Mouse (Mus musculus): ENCODE results near the gene Syne1. TPM values are rescaled to one million over a fixed set of nuclear protein-coding genes. Genes with fewer than 3 reads are reported as not detected.

Syne1 gene
- total RNA-seq, 2 experiments from 2014 or later, result 368 to 438 TPM

- DNase-seq (ENCODE audit: low spot score in 2 of 2), result no peak
- intact Hi-C loops (cut with DNase I), result loop anchor here (5.0 kb wide), 1 partner anchor 45 kb away; no protein-coding TSS in a partner anchor
Observed at GRCm38 (mm10) chr10:5236926-5237325, 314.4 kb downstream of the Syne1 start.

GRCm38 (mm10) chr10:5236171-5236570 lies 315.1 kb downstream of the Syne1 start:
- intact Hi-C loops (cut with DNase I), result loop anchor here (5.0 kb wide), 1 partner anchor 44 kb away; no protein-coding TSS in a partner anchor

GRCm38 (mm10) chr10:5234721-5235501 lies 316.4 kb downstream of the Syne1 start:
- intact Hi-C loops (cut with DNase I), result loop anchor here (5.0 kb wide), 1 partner anchor 43 kb away; no protein-coding TSS in a partner anchor
- no peak for DNase-seq (ENCODE audit: low spot score in 2 of 2)

More at GRCm38 (mm10) chr10:5236171-5236570, 315.1 kb downstream of the Syne1 start:
- no peak for DNase-seq (ENCODE audit: low spot score in 2 of 2)

- DNase-seq (ENCODE audit: low spot score in 2 of 2), result no peak
- intact Hi-C loops (cut with DNase I), result no loop called here
Observed at GRCm38 (mm10) chr10:5229129-5229528, 322.2 kb downstream of the Syne1 start.

- intact Hi-C loops (cut with DNase I), result no loop called here
- no peak for DNase-seq (ENCODE audit: low spot score in 2 of 2)
Observed at GRCm38 (mm10) chr10:5227395-5228076, 323.7 kb downstream of the Syne1 start.

- intact Hi-C loops (cut with DNase I), result no loop called here
- no peak for DNase-seq (ENCODE audit: low spot score in 2 of 2)
Observed at GRCm38 (mm10) chr10:5215943-5216342, 335.3 kb downstream of the Syne1 start.

GRCm38 (mm10) chr10:5207905-5208641 lies 343.2 kb downstream of the Syne1 start:
- DNase-seq (ENCODE audit: low spot score in 2 of 2), result no peak

GRCm38 (mm10) chr10:5205977-5206376 lies 345.3 kb downstream of the Syne1 start:
- intact Hi-C loops (cut with DNase I), result no loop called here
- DNase-seq (ENCODE audit: low spot score in 2 of 2), result no peak

More at GRCm38 (mm10) chr10:5207905-5208641, 343.2 kb downstream of the Syne1 start:
- intact Hi-C loops (cut with DNase I), result no loop called here

GRCm38 (mm10) chr10:5205570-5205969 lies 345.7 kb downstream of the Syne1 start:
- no peak for DNase-seq (ENCODE audit: low spot score in 2 of 2)
- intact Hi-C loops (cut with DNase I), result no loop called here

GRCm38 (mm10) chr10:5203837-5204236 lies 347.4 kb downstream of the Syne1 start:
- intact Hi-C loops (cut with DNase I), result no loop called here

GRCm38 (mm10) chr10:5197356-5197755 lies 353.9 kb downstream of the Syne1 start:
- intact Hi-C loops (cut with DNase I), result no loop called here
- DNase-seq (ENCODE audit: low spot score in 2 of 2), result no peak

More at GRCm38 (mm10) chr10:5203837-5204236, 347.4 kb downstream of the Syne1 start:
- DNase-seq (ENCODE audit: low spot score in 2 of 2), result peak; percentile 87 to 89

- intact Hi-C loops (cut with DNase I), result no loop called here
Observed at GRCm38 (mm10) chr10:5196267-5196666, 355.0 kb downstream of the Syne1 start.

GRCm38 (mm10) chr10:5195288-5195687 lies 356.0 kb downstream of the Syne1 start:
- no peak for DNase-seq (ENCODE audit: low spot score in 2 of 2)
- intact Hi-C loops (cut with DNase I), result no loop called here

More at GRCm38 (mm10) chr10:5196267-5196666, 355.0 kb downstream of the Syne1 start:
- no peak for DNase-seq (ENCODE audit: low spot score in 2 of 2)

GRCm38 (mm10) chr10:5194671-5195234 lies 356.5 kb downstream of the Syne1 start:
- peak; percentile 82 to 85 for DNase-seq (ENCODE audit: low spot score in 2 of 2)
- intact Hi-C loops (cut with DNase I), result loop anchor here (5.0 kb wide), 1 partner anchor 43 kb away; no protein-coding TSS in a partner anchor

- no peak for DNase-seq (ENCODE audit: low spot score in 2 of 2)
- intact Hi-C loops (cut with DNase I), result loop anchor here (5.0 kb wide), 1 partner anchor 43 kb away; no protein-coding TSS in a partner anchor
Observed at GRCm38 (mm10) chr10:5194081-5194670, 357.1 kb downstream of the Syne1 start.

GRCm38 (mm10) chr10:5192861-5193490 lies 358.3 kb downstream of the Syne1 start:
- intact Hi-C loops (cut with DNase I), result loop anchor here (5.0 kb wide), 1 partner anchor 44 kb away; no protein-coding TSS in a partner anchor
- no peak for DNase-seq (ENCODE audit: low spot score in 2 of 2)

- DNase-seq (ENCODE audit: low spot score in 2 of 2), result peak; percentile 68 to 70
- intact Hi-C loops (cut with DNase I), result loop anchor here (1.0 to 5.0 kb wide), 2 partner anchors 10 to 47 kb away; no protein-coding TSS in a partner anchor
Observed at GRCm38 (mm10) chr10:5190756-5191155, 360.5 kb downstream of the Syne1 start.

GRCm38 (mm10) chr10:5188890-5189289 lies 362.4 kb downstream of the Syne1 start:
- intact Hi-C loops (cut with DNase I), result no loop called here
- DNase-seq (ENCODE audit: low spot score in 2 of 2), result no peak
